Mouse (Mus musculus) testis, adult 2 months (tissue): ENCODE results near the gene Tle3.

Experiments used
- CTCF ChIP-seq: fragments of 200-500 bp; IDR thresholded peaks from 2 replicates; pipeline ENCODE4 v1.5.1; 2012; ENCODE audit warnings: low read depth, mild to moderate bottlenecking, inconsistent platforms, low read length, moderate library complexity; ENCODE audit not compliant: control insufficient read depth, insufficient read depth, insufficient replicate concordance
- POLR2A ChIP-seq: fragments of 200-500 bp; IDR thresholded peaks from 2 replicates; pipeline ENCODE4 v1.6.1; 2012; ENCODE audit warnings: low read depth, mild to moderate bottlenecking, inconsistent platforms, low read length, moderate library complexity; ENCODE audit not compliant: control insufficient read depth

- no peak for TF ChIP-seq CTCF
- no peak for TF ChIP-seq POLR2A
Measured at GRCm38 (mm10) chr9:61401664-61402063, 29.5 kb downstream of the Tle3 start.
